Mouse (Mus musculus) liver, postnatal 0 days (tissue): ENCODE results near the gene Errfi1. TPM values are rescaled to one million over a fixed set of nuclear protein-coding genes. Genes with fewer than 3 reads are reported as not detected.
A peak's percentile ranks its signal among the peaks of the same experiment; 100 is the strongest.

Experiments
- ATAC-seq: fragments of 200-750 bp; cut with Nextera tagmentation; 2 replicates; pipeline ENCODE4 v1.8.0; 2017; ENCODE audit warnings: mild to moderate bottlenecking, moderate library complexity
- DNase-seq: peaks from one replicate; pipeline ENCODE4 v3.0.0-alpha.2; 2016
- H3K27ac ChIP-seq: fragments of 300-500 bp; sonication (generic); 2 replicates; pipeline ENCODE4 v1.5.1; 2014; ENCODE audit warnings: antibody characterized with exemption, moderate library complexity, mild to moderate bottlenecking, low read depth
- H3K27me3 ChIP-seq: fragments of 300-500 bp; sonication (generic); 2 replicates; pipeline ENCODE4 v1.6.1; 2014; ENCODE audit warnings: low read length, control low read depth, mixed read lengths; ENCODE audit not compliant: insufficient read depth
- H3K36me3 ChIP-seq: fragments of 300-500 bp; sonication (generic); replicated peaks from 2 replicates; pipeline ENCODE4 v1.6.1; 2014; ENCODE audit warnings: mild to moderate bottlenecking, control low read depth, low read length, moderate library complexity, mixed read lengths; ENCODE audit not compliant: insufficient read depth
- H3K4me1 ChIP-seq: fragments of 300-500 bp; sonication (generic); 2 replicates; pipeline ENCODE4 v1.6.1; 2014; ENCODE audit warnings: antibody characterized with exemption, mild to moderate bottlenecking, control low read depth; ENCODE audit not compliant: insufficient read depth
- H3K4me2 ChIP-seq: fragments of 300-500 bp; sonication (generic); 2 replicates; pipeline ENCODE4 v1.6.1; 2014; ENCODE audit warnings: low read depth, mild to moderate bottlenecking, low read length, moderate library complexity, mixed read lengths
- H3K4me3 ChIP-seq: fragments of 300-500 bp; sonication (generic); 2 replicates; pipeline ENCODE4 v1.5.1; 2014; ENCODE audit warnings: low read depth, low read length
- H3K9ac ChIP-seq: fragments of 300-500 bp; sonication (generic); replicated peaks from 2 replicates; pipeline ENCODE4 v1.6.1; 2014; ENCODE audit warnings: mild to moderate bottlenecking, moderate library complexity
- H3K9me3 ChIP-seq: fragments of 300-500 bp; sonication (generic); 2 replicates; pipeline ENCODE4 v1.6.1; 2016; ENCODE audit warnings: mild to moderate bottlenecking, control low read depth, low read length, mixed read lengths
- CTCF ChIP-seq: sonication (generic); IDR thresholded peaks from 2 replicates; pipeline ENCODE4 v1.5.1; 2016; ENCODE audit warnings: antibody characterized with exemption, low read depth
- EP300 ChIP-seq: IDR thresholded peaks from 2 replicates; pipeline ENCODE4 v1.6.1; 2016; ENCODE audit warnings: antibody characterized with exemption, low read depth, mild to moderate bottlenecking
- WGBS: fragments of 180-500 bp; shearing (Covaris S2); extraction: QIAGEN DNeasy Blood & Tissue Kit; methylation state at CpG from one replicate; pipeline ENCODE4 v1.1.7; 2014; ENCODE audit not compliant: insufficient replicate concordance; 5-methylcytosine and 5-hydroxymethylcytosine counted together
- polyA plus RNA-seq: library from polyadenylated mRNA; unstranded; fragments of >200 nt; fragmentation: Nextera tagmentation; extraction: Ambion mirVana; gene quantifications from 2 replicates; pipeline ENCODE4 v1.2.1, GENCODE M21; 2015

The Errfi1 gene
- polyA plus RNA-seq, 1 experiment from 2014 or later = 141 TPM

DNA sequence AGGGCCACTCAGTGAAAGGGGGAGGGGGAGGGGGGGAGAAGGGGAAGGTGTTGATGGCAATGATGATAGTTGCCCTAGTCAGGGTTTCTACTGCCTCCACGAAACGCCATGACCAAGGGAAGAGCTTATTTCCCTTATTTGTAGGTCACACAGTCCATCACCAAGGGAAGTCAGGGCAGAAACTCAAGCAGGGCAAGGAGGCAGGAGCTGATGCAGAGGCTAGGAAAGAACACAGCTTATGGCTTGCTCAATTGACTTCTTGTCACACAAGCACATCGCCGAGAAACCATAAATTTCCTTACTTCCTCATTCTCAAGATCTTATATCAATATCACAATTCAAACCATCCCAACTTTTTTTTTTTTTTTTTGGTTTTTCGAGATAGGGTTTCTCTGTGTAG, 37.6 kb downstream of the Errfi1 start:
- H3K4me3 ChIP-seq = no peak overlapping the region
- H3K36me3 ChIP-seq = no peaks in the 10 kb centered on the region
- H3K4me1 ChIP-seq = peaks cover 10% of the 10 kb centered on the region
- DNase-seq (no peak), ATAC-seq (no peak)
- H3K4me2 ChIP-seq = no peak overlapping the region
- H3K27ac ChIP-seq = no peak overlapping the region
- H3K9me3 ChIP-seq = no peaks in the 10 kb centered on the region
- no peaks in the 10 kb centered on the region for H3K27me3 ChIP-seq
- 47% methylated on average over 5 of the region's 5 CpGs for WGBS
- TF ChIP-seq CTCF (no peak), EP300 (no peak)
- H3K9ac ChIP-seq = no peak overlapping the region

DNA sequence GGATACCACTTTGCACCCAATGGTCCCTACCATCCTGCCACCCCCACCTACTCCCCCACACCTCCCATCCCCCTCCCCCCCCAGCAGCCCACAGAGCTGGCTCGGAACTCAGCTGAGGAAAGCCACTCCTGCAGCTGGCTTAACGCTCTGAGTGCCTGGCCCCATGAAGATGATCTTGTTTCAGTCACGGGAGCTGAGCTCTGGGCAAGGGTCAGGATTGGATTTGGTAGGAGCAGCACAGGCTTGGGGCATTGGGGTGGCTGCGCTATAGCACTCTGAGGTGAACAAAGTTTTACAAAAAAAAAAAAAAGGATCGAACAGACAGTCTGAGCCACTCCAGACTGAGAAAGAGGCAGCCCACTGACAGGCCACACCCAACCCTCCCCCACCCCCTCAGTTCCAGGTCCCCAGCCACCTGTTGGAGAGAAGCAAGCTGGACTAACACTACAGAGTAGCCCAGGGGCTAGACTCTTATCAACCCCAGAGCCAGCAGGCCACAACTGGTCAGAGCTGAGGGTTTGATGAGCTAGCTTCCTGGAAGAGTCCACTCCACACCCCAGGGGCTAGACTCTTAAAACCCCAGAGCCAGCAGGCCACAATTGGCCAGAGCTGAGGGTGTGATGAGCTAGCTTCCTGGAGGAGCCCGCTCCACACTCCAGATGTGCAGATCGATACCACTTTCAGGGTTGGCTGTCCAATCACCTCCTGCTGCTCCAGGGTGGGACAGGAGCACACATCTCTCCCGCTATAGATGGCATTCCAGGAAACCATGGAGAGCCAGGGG, 41.2 kb downstream of the Errfi1 start:
- H3K4me2 ChIP-seq = no peak overlapping the region
- H3K27ac ChIP-seq = no peak overlapping the region
- no peak for TF ChIP-seq EP300
- TF ChIP-seq CTCF = no peak
- no peaks in the 10 kb centered on the region for H3K27me3 ChIP-seq
- peaks cover 24% of the 10 kb centered on the region for H3K36me3 ChIP-seq
- H3K9me3 ChIP-seq = no peaks in the 10 kb centered on the region
- no peak overlapping the region; the same call in 1 of the 2 replicates for H3K9ac ChIP-seq
- DNase-seq = no peak
- H3K4me1 ChIP-seq = peaks cover 5% of the 10 kb centered on the region
- no peak overlapping the region for H3K4me3 ChIP-seq
- 55% methylated on average over 8 of the region's 8 CpGs for WGBS
- peak; percentile 7; the same call in 1 of the 2 replicates for ATAC-seq

GRCm38 (mm10) chr4:150896896-150897624, 43.3 kb downstream of the Errfi1 start:
- Histone ChIP-seq H3K9me3 (no peaks in the 10 kb centered on the region), H3K4me2 (no peak overlapping the region), H3K4me3 (no peak overlapping the region), H3K9ac (no peak overlapping the region), H3K36me3 (peaks cover 38% of the 10 kb centered on the region), H3K27ac (no peak overlapping the region), H3K27me3 (no peaks in the 10 kb centered on the region), H3K4me1 (no peaks in the 10 kb centered on the region)
- 91% methylated on average over 26 of the region's 26 CpGs for WGBS
- ATAC-seq (no peak), DNase-seq (no peak)
- TF ChIP-seq CTCF = no peak
- TF ChIP-seq EP300 = no peak

DNA sequence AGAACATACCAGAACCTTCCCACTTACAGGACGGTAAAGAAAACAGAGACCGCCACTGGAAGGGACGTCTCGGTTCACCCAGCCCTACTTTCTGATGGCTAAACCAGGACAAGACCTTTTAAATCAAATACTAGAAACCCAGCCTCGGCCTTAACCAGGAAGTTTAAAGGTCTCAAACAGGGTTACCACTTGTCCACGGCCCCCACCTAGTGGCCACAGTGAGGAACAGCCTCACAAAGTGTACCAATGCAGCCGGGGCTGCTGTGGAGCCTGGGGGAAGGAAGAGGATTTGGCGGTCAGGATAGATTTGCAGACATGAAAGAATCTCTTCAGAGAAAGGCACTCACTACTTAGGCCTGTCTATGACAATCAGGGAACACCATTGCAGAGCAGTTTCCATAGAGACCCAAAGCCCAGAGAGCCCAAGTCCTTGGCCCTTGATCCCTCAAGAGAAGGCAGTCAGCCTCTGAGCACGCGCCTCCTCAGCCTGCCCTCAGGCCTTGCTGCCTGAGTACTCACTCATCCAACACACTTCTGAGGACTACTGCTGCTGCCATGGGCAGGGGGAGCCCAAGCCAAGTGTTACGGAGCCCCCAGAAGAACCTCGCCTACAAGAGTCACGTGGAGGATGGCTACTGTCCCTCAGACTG, 45.1 kb downstream of the Errfi1 start:
- WGBS = 51% methylated on average over 13 of the region's 13 CpGs
- no peak overlapping the region for H3K27ac ChIP-seq
- H3K4me1 ChIP-seq = no peaks in the 10 kb centered on the region
- ATAC-seq (peak; percentile 72), DNase-seq (peak; percentile 80)
- H3K4me2 ChIP-seq = no peak overlapping the region
- H3K9ac ChIP-seq = no peak overlapping the region
- H3K4me3 ChIP-seq = no peak overlapping the region
- no peaks in the 10 kb centered on the region for H3K9me3 ChIP-seq
- peaks cover 47% of the 10 kb centered on the region for H3K36me3 ChIP-seq
- TF ChIP-seq EP300 (no peak), CTCF (peak; percentile 95)
- H3K27me3 ChIP-seq = no peaks in the 10 kb centered on the region

GRCm38 (mm10) chr4:150900486-150900885, 46.8 kb downstream of the Errfi1 start:
- Histone ChIP-seq H3K4me3 (no peak overlapping the region), H3K9ac (no peak overlapping the region), H3K27ac (no peak overlapping the region), H3K4me1 (no peaks in the 10 kb centered on the region), H3K36me3 (peaks cover 56% of the 10 kb centered on the region), H3K9me3 (no peaks in the 10 kb centered on the region), H3K4me2 (no peak overlapping the region), H3K27me3 (no peaks in the 10 kb centered on the region)
- ATAC-seq (no peak), DNase-seq (no peak)
- WGBS = 94% methylated on average over 13 of the region's 13 CpGs
- TF ChIP-seq CTCF (no peak), EP300 (no peak)

- ATAC-seq = peak; percentile 41; the same call in 1 of the 2 replicates
- WGBS = 47% methylated on average over 9 of the region's 9 CpGs
Measured at GRCm38 (mm10) chr4:150901651-150902050, 47.9 kb downstream of the Errfi1 start.

More at GRCm38 (mm10) chr4:150901651-150902050, 47.9 kb downstream of the Errfi1 start:
- no peaks in the 10 kb centered on the region for H3K4me1 ChIP-seq
- no peak overlapping the region for H3K4me2 ChIP-seq
- H3K27me3 ChIP-seq = no peaks in the 10 kb centered on the region
- H3K27ac ChIP-seq = no peak overlapping the region
- no peak for TF ChIP-seq EP300
- TF ChIP-seq CTCF = peak; percentile 92
- peak; percentile 85 for DNase-seq
- H3K4me3 ChIP-seq = no peak overlapping the region
- H3K9me3 ChIP-seq = no peaks in the 10 kb centered on the region
- peaks cover 61% of the 10 kb centered on the region for H3K36me3 ChIP-seq
- H3K9ac ChIP-seq = no peak overlapping the region
